ENCODE assay signal across 8 mouse cellular contexts in genomic region chr17:34587423-34587811, GRCm38 (mm10). TPM values are rescaled to one million over a fixed set of nuclear protein-coding genes. Genes with fewer than 3 reads are reported as not detected.
A peak's percentile ranks its signal among the peaks of the same experiment; 100 is the strongest.
DNase-seq lines count a peak whose midpoint lies in the region; ATAC-seq lines count a peak whose summit lies in the region.

No protein-coding gene starts in this region.

- H3K9me3 ChIP-seq in heart, embryonic 13.5 days: no peaks in the 10 kb centered on the region
- H3K9me3 ChIP-seq in liver, embryonic 12.5 days (replicated peaks): no peaks in the 10 kb centered on the region

- H3K27me3 ChIP-seq in heart, embryonic 13.5 days (replicated peaks): no peaks in the 10 kb centered on the region
- H3K27me3 ChIP-seq in liver, embryonic 12.5 days (replicated peaks): peaks cover 13% of the 10 kb centered on the region
- 0 out of 2 replicates have a peak, but pooled peaks cover 2% of the 10 kb centered on the region for H3K27me3 ChIP-seq in splenic B cell, adult 2 months (ENCODE audit: control insufficient read depth, insufficient read depth, low read length, poor library complexity, severe bottlenecking)

- H3K4me1 ChIP-seq in heart, embryonic 13.5 days: peaks cover 51% of the 10 kb centered on the region
- H3K4me1 ChIP-seq in liver, embryonic 12.5 days: peaks cover 56% of the 10 kb centered on the region

- peak overlapping the region; percentile 94 for H3K27ac ChIP-seq in heart, embryonic 13.5 days (replicated peaks)
- peak overlapping the region; percentile 82 for H3K27ac ChIP-seq in liver, embryonic 12.5 days

- H3K36me3 ChIP-seq in heart, embryonic 13.5 days: no peaks in the 10 kb centered on the region
- no peaks in the 10 kb centered on the region for H3K36me3 ChIP-seq in liver, embryonic 12.5 days
- H3K36me3 ChIP-seq in splenic B cell, adult 2 months (ENCODE audit: control insufficient read depth, insufficient read depth, low read length, poor library complexity, severe bottlenecking): peaks cover 2% of the 10 kb centered on the region; the same call in 1 of the 2 replicates

- peak overlapping the region; percentile 97 for H3K9ac ChIP-seq in heart, embryonic 13.5 days
- H3K9ac ChIP-seq in liver, embryonic 12.5 days: peak overlapping the region; percentile 88

- peak overlapping the region; percentile 79 for H3K4me3 ChIP-seq in heart, embryonic 13.5 days
- H3K4me3 ChIP-seq in liver, embryonic 12.5 days: peak overlapping the region; percentile 83

- DNase-seq in CD4-positive helper T cell, adult 2 months (ENCODE audit: low read depth, low spot score): peak; percentile 97
- peak; percentile 91 for DNase-seq in brain, embryonic 18.5 days (ENCODE audit: low read depth, low spot score)
- DNase-seq in kidney, postnatal 10 days: peak; percentile 99
- DNase-seq in naive thymus-derived CD4-positive, alpha-beta T cell, adult 2 months (ENCODE audit: low read depth): peak; percentile 98
- peak; percentile 96 for DNase-seq in splenic B cell, adult 2 months (ENCODE audit: low read depth, low spot score)

- WGBS in heart, embryonic 13.5 days: under 1% methylated on average over 50 of the region's 50 CpGs
- WGBS in liver, embryonic 12.5 days (ENCODE audit: insufficient replicate concordance): under 1% methylated on average over 48 of the region's 50 CpGs

- peak; percentile 77 for ATAC-seq in erythroid progenitor cell, adult 5-6 weeks (replicated peaks; ENCODE audit: low FRiP score, poor library complexity, severe bottlenecking)
- peak; percentile 80 for ATAC-seq in heart, embryonic 13.5 days (ENCODE audit: extremely low read depth, insufficient number of reproducible peaks, low FRiP score, low TSS enrichment)
- ATAC-seq in liver, embryonic 12.5 days: peak; percentile 86

- H3K4me2 ChIP-seq in heart, embryonic 13.5 days: peak overlapping the region; percentile 91
- peak overlapping the region; percentile 99 for H3K4me2 ChIP-seq in liver, embryonic 12.5 days

RNA-seq across cellular contexts. Expression of gene Gpsm3, which starts 2.2 kb away (rescaled TPM):
- 21.8 and 24.1 TPM in 2 replicates for total RNA-seq in erythroid progenitor cell, adult 5-6 weeks (2015; ENCODE audit: low replicate concordance)
- 4.9 and 22.2 TPM in 2 replicates for total RNA-seq in erythroid progenitor cell, adult 5-6 weeks (2017; ENCODE audit: low replicate concordance)
- 6.8 and 7.0 TPM in 2 replicates for polyA plus RNA-seq in heart, embryonic 13.5 days (2015; fragmentation: Nextera tagmentation; extraction: Ambion mirVana)
- 10.7 and 11.0 TPM in 2 replicates for polyA plus RNA-seq in liver, embryonic 12.5 days (2016; fragmentation: Nextera tagmentation; extraction: Ambion mirVana)

RNA-seq across cellular contexts. Expression of gene Pbx2, which starts 3.6 kb away (rescaled TPM):
- 8.3 and 9.2 TPM in 2 replicates for total RNA-seq in erythroid progenitor cell, adult 5-6 weeks (2015; ENCODE audit: low replicate concordance)
- total RNA-seq in erythroid progenitor cell, adult 5-6 weeks (2017; ENCODE audit: low replicate concordance): 8.7 and 19.7 TPM in 2 replicates
- 7.0 and 7.3 TPM in 2 replicates for polyA plus RNA-seq in heart, embryonic 13.5 days (2015; fragmentation: Nextera tagmentation; extraction: Ambion mirVana)
- 6.9 and 8.3 TPM in 2 replicates for polyA plus RNA-seq in liver, embryonic 12.5 days (2016; fragmentation: Nextera tagmentation; extraction: Ambion mirVana)

RNA-seq across cellular contexts. Expression of gene Ager, which starts 10.2 kb away (rescaled TPM):
- 0.84 and 1.1 TPM in 2 replicates for total RNA-seq in erythroid progenitor cell, adult 5-6 weeks (2015; ENCODE audit: low replicate concordance)
- total RNA-seq in erythroid progenitor cell, adult 5-6 weeks (2017; ENCODE audit: low replicate concordance): 1.7 TPM in 1 of 2 replicates, not detected in the other
- polyA plus RNA-seq in heart, embryonic 13.5 days (2015; fragmentation: Nextera tagmentation; extraction: Ambion mirVana): 3.7 and 4.0 TPM in 2 replicates
- 1.3 and 1.5 TPM in 2 replicates for polyA plus RNA-seq in liver, embryonic 12.5 days (2016; fragmentation: Nextera tagmentation; extraction: Ambion mirVana)

RNA-seq across cellular contexts. Expression of gene Rnf5, which starts 16.1 kb away (rescaled TPM):
- 39.4 and 63.8 TPM in 2 replicates for total RNA-seq in erythroid progenitor cell, adult 5-6 weeks (2015; ENCODE audit: low replicate concordance)
- total RNA-seq in erythroid progenitor cell, adult 5-6 weeks (2017; ENCODE audit: low replicate concordance): 16.6 and 24.9 TPM in 2 replicates
- 106 and 120 TPM in 2 replicates for polyA plus RNA-seq in heart, embryonic 13.5 days (2015; fragmentation: Nextera tagmentation; extraction: Ambion mirVana)
- 94.8 and 101 TPM in 2 replicates for polyA plus RNA-seq in liver, embryonic 12.5 days (2016; fragmentation: Nextera tagmentation; extraction: Ambion mirVana)

RNA-seq across cellular contexts. Expression of gene Agpat1, which starts 16.6 kb away (rescaled TPM):
- 12.6 and 17.3 TPM in 2 replicates for total RNA-seq in erythroid progenitor cell, adult 5-6 weeks (2015; ENCODE audit: low replicate concordance)
- total RNA-seq in erythroid progenitor cell, adult 5-6 weeks (2017; ENCODE audit: low replicate concordance): 8.0 and 10.3 TPM in 2 replicates
- 53.6 and 54.2 TPM in 2 replicates for polyA plus RNA-seq in heart, embryonic 13.5 days (2015; fragmentation: Nextera tagmentation; extraction: Ambion mirVana)
- polyA plus RNA-seq in liver, embryonic 12.5 days (2016; fragmentation: Nextera tagmentation; extraction: Ambion mirVana): 31.2 and 31.7 TPM in 2 replicates

Comparison
In these comparisons a context has a peak if more than half of its experiments do, and no peak if none do; other contexts are left out.
1. Peak in every context shown above with its lines: DNase-seq, ATAC-seq, H3K4me3 ChIP-seq and H3K27ac ChIP-seq.